Mouse (Mus musculus) liver, embryonic 15.5 days (tissue): ENCODE data around the gene Gm17617. TPM values are rescaled to one million over a fixed set of nuclear protein-coding genes. Genes with fewer than 3 reads are reported as not detected.
"Not testable (repeated sequence)": the region's sequence is repeated elsewhere in the genome, so short reads cannot be mapped to it uniquely, and the experiment has no call there.

Experiments used
- ATAC-seq: fragments of 200-750 bp; cut with Nextera tagmentation; 2 replicates; pipeline ENCODE4 v1.8.0; 2017; ENCODE audit warnings: moderate number of reproducible peaks, mild to moderate bottlenecking, moderate library complexity; ENCODE audit not compliant: insufficient read depth
- H3K27ac ChIP-seq: fragments of 300-500 bp; sonication (generic); replicated peaks from 2 replicates; pipeline ENCODE4 v1.5.1; 2015; ENCODE audit warnings: mild to moderate bottlenecking, inconsistent platforms
- H3K27me3 ChIP-seq: fragments of 300-500 bp; sonication (generic); 2 replicates; pipeline ENCODE4 v1.6.1; 2015; ENCODE audit warnings: mild to moderate bottlenecking, inconsistent platforms
- H3K36me3 ChIP-seq: fragments of 300-500 bp; sonication (generic); replicated peaks from 2 replicates; pipeline ENCODE4 v1.6.1; 2015; ENCODE audit warnings: moderate library complexity, mild to moderate bottlenecking, inconsistent platforms
- H3K4me1 ChIP-seq: fragments of 300-500 bp; sonication (generic); replicated peaks from 2 replicates; pipeline ENCODE4 v1.6.1; 2015; ENCODE audit warnings: inconsistent platforms
- H3K4me2 ChIP-seq: fragments of 300-500 bp; sonication (generic); 2 replicates; pipeline ENCODE4 v1.6.1; 2015; ENCODE audit warnings: moderate library complexity, mild to moderate bottlenecking, inconsistent platforms
- H3K4me3 ChIP-seq: fragments of 300-500 bp; sonication (generic); replicated peaks from 2 replicates; pipeline ENCODE4 v1.5.1; 2015; ENCODE audit warnings: mild to moderate bottlenecking, inconsistent platforms
- H3K9ac ChIP-seq: fragments of 300-500 bp; sonication (generic); 2 replicates; pipeline ENCODE4 v1.6.1; 2015; ENCODE audit warnings: moderate library complexity, mild to moderate bottlenecking, inconsistent platforms
- H3K9me3 ChIP-seq: fragments of 300-500 bp; sonication (generic); replicated peaks from 2 replicates; pipeline ENCODE4 v1.6.1; 2016; ENCODE audit warnings: inconsistent platforms
- WGBS: fragments of 180-500 bp; shearing (Covaris S2); methylation state at CpG from one replicate; pipeline ENCODE4 v1.1.7; 2015; ENCODE audit warnings: mixed read lengths; ENCODE audit not compliant: insufficient replicate concordance; 5-methylcytosine and 5-hydroxymethylcytosine counted together
- polyA plus RNA-seq: library from polyadenylated mRNA; unstranded; fragments of >200 nt; fragmentation: Nextera tagmentation; extraction: Ambion mirVana; gene quantifications from 2 replicates; pipeline ENCODE4 v1.2.1, GENCODE M21; 2015

Gm17617 gene
- polyA plus RNA-seq, 1 experiment from 2014 or later: not detected

DNA sequence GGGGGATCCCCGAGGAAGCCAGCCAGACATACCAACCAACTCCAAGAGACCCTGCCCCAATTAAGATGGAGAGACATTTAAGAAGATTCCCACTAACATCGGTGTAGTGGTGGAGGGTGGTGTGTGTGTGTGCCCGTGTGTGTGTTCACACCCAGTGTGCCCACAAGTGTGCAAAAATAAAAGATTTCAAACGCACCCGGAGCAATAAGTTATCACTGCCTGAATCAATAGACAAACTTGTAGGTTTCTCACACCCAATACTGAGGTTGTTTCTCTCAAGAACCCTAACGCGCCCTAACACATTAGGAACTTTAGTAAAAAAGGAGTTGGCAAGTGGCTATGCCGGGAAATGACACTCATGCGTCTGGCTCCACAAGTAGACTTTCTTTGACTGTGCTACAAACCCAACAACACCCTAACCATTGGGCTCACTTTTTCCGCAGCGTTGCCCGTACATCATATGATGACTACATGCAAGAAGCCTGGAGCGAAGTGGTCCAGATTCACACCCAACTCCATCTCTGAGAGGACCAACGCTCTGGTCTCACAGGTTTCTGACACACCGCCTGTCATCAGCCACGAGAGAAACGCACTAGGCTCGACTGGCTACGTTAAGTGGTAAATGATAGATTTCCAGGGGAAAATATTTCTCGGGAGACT, 34.2 kb downstream of the Gm17617 start:
- H3K27me3 ChIP-seq: no peaks in the 10 kb centered on the region
- H3K4me3 ChIP-seq: peak overlapping the region; percentile 96
- H3K36me3 ChIP-seq: no peaks in the 10 kb centered on the region
- 18% methylated on average over 20 of the region's 20 CpGs for WGBS
- H3K4me1 ChIP-seq: peaks cover 28% of the 10 kb centered on the region
- ATAC-seq: no peak
- H3K27ac ChIP-seq: peak overlapping the region; percentile 93
- H3K4me2 ChIP-seq: peak overlapping the region; percentile 76
- H3K9ac ChIP-seq: peak overlapping the region; percentile 97
- H3K9me3 ChIP-seq: no peaks in the 10 kb centered on the region

DNA sequence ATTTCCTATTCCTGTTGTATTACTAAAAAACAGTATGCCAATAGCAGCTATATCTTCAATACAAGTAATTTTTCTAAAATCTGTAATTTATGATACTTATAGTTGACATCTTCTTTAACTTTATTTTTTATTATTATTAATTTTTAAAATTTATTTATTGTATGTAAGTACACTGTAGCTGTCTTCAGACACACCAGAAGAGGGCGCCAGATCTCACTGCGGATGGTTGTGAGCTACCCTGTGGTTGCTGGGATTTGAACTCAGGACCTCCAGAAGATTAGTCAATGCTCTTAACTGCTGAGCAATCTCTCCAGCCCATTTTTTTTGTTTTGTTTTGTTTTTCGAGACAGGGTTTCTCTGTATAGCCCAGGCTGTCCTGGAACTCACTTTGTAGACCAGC, 35.5 kb downstream of the Gm17617 start:
- not testable (repeated sequence) for H3K27ac ChIP-seq, H3K27me3 ChIP-seq, ATAC-seq, H3K4me2 ChIP-seq, H3K36me3 ChIP-seq, H3K4me3 ChIP-seq, H3K9me3 ChIP-seq, H3K9ac ChIP-seq
- H3K4me1 ChIP-seq: peaks cover 21% of the 10 kb centered on the region
- 68% methylated on average over 3 of the region's 3 CpGs for WGBS

DNA sequence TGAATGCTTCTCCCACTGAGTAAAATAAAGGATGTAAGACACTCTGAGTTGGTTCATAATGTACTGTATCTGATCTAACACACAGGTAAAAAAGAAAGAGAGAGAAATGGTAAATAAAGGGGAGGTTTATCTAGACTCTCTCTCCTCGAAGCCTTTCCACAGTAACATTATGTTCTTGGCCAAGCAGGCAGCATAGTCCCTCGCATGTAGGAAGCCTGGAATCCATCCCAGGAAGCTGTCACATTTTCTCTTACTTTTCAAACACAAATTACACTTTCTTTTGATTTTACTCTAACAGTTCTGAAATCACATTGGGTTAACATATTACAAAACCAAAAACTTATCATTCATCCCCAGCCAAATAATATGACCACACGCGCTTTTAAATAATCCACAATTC, 40.8 kb downstream of the Gm17617 start:
- Histone ChIP-seq H3K36me3 (peaks cover 40% of the 10 kb centered on the region), H3K27me3 (no peaks in the 10 kb centered on the region), H3K9ac (no peak overlapping the region), H3K4me1 (0 out of 2 replicates have a peak, but pooled peaks cover 4% of the 10 kb centered on the region), H3K4me2 (no peak overlapping the region), H3K27ac (no peak overlapping the region), H3K9me3 (no peaks in the 10 kb centered on the region), H3K4me3 (no peak overlapping the region)
- 85% methylated on average over 4 of the region's 4 CpGs for WGBS
- ATAC-seq: no peak

Other genes starting within 250 kb of the Gm17617 start
- gene Unc5a, start 184.1 kb downstream of the Gm17617 start, polyA plus RNA-seq: 0.51 and 0.69 TPM in 2 replicates
- 6.6 and 7.9 TPM in 2 replicates for gene Hk3, start 112.2 kb downstream of the Gm17617 start, polyA plus RNA-seq
- 11.5 and 13.1 TPM in 2 replicates for gene Uimc1, start 33.2 kb downstream of the Gm17617 start, polyA plus RNA-seq
- 6.9 and 7.9 TPM in 2 replicates for gene Zfp346, start 28.2 kb downstream of the Gm17617 start, polyA plus RNA-seq
- 5.8 and 6.8 TPM in 2 replicates for gene Fgfr4, start 19.1 kb upstream of the Gm17617 start, polyA plus RNA-seq
- gene Nsd1, start 76.2 kb upstream of the Gm17617 start, polyA plus RNA-seq: 13.3 and 14.4 TPM in 2 replicates
- gene Prelid1, start 187.0 kb upstream of the Gm17617 start, polyA plus RNA-seq: 211 and 230 TPM in 2 replicates
- gene Rab24, start 188.4 kb upstream of the Gm17617 start, polyA plus RNA-seq: 48.6 and 51.3 TPM in 2 replicates
- 28.8 and 33.6 TPM in 2 replicates for gene Mxd3, start 196.3 kb upstream of the Gm17617 start, polyA plus RNA-seq
- gene Lman2, start 229.2 kb upstream of the Gm17617 start, polyA plus RNA-seq: 58.8 and 62.1 TPM in 2 replicates
- gene Rgs14, start 236.2 kb upstream of the Gm17617 start, polyA plus RNA-seq: 2.2 and 2.9 TPM in 2 replicates